Mouse (Mus musculus) left cerebral cortex, adult 9 months (tissue): ENCODE data around the gene Pctp.

Experiments used
- DNase-seq, 2 experiments: peaks; one replicate each; pipeline ENCODE4 v3.0.0; 2022; ENCODE audit warnings: low spot score in 2 of 2

Pctp gene

DNA sequence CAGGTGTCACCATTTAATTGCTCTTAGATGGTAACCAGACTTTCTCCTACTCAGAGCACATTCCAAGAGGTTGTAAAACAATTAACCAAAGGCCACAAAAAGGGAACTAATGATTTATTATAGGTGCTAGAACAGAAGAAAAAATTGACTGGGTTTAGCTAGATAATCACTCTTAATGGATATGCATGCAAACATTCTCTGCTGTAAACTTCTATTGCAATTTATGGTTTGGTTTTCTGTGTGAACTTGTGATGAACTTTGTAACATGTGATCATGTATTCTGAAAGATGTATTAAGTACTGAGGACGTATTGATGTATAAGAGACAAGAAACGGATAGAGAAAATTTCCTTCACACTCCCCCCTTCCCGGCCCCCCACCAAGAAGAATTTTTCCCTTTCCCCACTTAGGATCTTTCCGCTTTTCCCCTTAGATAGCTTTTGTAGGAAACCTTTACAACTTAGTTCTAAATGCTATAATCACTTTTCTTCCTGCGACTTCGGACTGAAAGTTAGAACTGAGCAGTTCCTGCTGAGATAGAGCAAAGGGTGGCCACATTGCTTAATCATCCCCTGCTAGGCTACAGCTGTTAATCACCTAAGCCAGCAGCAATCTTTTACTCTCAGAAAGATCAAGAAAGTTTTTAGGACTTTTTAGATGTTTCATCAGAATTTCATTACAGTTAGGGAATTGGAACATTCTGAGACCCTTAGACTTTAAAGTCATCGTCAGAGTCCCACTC lies 5.3 kb upstream of the Pctp start:
- DNase-seq, result no peak

DNA sequence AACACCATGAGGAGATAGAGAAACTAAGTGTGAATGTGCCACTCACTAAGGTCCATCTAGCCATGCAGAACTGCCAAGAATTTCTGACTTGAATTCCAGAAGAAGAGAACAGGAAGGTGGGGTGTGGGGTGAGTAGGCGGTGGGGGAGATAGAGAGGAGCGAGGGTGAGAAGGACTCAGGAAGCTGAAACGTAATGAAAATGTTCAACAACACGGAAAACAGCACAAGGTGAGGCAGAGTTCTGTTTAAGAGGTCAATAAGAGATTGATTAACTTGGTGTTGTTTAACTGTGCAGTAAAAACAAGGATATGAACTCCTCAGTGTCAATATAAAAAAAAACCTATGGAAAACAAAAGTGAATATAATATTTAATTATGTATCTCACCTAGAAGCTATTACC lies 3.4 kb upstream of the Pctp start:
- no peak for DNase-seq

DNA sequence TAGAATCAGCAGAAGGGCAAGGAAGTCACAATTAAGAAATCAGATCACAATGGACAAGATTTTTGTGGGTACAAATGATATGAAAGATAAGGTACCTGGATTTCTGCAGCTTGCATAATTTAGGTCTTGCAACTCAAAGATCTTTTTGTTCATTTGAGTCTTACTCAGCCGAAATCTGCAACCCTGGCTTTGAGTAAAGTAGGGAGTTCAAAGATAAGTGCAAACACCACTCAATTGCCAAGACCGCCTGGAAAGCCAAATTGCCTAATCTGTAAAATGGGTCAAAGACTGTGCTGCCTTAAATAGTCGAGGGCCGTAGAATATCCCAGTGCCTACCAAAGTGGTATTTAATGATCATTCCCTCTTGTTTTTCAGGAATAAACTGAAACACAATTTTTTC lies 692 bp upstream of the Pctp start:
- DNase-seq, result no peak

DNA sequence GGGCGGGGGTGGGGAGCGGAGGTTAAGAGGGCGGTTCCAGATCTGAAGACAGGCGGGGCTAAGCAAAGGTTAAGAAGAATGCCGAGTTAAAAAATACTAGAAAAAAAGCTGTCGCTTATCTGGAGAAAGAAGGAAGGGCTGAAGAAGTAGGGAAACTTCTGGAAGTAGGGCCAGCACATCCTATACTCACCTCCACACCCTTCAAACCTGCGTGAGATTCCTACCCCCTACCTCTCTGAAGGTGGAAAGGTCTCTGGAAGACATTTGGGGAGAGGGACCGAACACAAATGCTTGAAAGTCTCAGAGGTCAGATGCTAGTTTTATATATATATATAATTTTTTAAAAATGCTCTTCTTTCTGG lies 274 bp upstream of the Pctp start:
- no peak for DNase-seq

DNA sequence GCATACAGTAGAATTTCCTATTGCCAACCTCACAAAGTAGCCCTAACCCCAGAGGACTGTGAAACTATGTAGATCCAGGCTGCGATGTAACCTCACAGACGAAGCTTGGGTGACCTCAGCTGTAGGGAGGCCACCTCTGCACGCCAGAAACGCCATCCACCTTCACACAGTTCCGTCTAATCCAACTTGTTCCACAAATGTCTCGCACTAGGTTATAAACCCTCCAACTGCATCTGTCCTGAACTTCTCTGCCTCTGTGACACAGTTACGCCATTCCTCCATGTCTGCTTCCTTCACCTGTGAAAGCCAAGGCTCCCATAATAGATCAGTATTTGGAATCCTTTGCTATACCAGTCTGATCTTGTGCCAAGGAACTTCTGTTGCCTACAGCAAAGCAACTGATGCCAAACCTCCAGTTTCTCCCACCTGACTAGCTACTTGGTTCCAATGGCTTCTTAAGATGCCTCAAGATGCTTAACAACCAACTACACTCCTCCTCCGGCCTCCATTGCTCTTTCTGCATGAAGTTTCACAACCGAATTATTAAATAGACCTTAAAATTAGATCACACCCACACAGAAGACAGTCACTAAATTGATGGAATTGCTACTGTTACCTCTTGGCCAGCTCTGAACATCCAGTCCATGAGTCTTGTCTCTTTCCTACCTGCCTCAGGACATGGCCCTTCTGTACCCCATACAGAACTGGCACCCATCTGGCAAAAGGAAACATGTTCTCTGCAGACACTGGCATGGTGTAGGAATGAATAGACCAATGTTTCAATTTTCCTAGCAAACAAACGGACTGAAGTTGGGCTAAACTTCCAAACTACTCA lies 1.1 kb downstream of the Pctp start:
- DNase-seq, result no peak

DNA sequence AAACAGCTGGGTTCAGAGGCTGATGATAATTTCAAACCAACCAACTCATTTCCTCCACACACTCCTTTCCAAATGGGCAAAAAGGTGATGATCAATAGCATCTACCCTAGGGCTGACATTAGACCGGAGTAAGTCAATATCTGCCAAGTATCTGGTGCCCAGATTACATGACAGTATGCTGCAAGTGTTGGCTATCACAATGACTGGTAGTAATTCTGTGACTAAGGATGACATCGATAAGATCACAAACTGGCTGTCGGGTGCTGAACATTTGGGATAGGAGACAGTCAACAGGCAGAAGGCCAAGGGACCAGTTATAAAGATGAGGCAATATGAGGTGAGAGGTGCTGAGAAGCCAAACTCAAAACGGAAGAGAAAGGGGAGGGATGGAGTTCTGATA lies 2.0 kb downstream of the Pctp start:
- DNase-seq, result no peak

DNA sequence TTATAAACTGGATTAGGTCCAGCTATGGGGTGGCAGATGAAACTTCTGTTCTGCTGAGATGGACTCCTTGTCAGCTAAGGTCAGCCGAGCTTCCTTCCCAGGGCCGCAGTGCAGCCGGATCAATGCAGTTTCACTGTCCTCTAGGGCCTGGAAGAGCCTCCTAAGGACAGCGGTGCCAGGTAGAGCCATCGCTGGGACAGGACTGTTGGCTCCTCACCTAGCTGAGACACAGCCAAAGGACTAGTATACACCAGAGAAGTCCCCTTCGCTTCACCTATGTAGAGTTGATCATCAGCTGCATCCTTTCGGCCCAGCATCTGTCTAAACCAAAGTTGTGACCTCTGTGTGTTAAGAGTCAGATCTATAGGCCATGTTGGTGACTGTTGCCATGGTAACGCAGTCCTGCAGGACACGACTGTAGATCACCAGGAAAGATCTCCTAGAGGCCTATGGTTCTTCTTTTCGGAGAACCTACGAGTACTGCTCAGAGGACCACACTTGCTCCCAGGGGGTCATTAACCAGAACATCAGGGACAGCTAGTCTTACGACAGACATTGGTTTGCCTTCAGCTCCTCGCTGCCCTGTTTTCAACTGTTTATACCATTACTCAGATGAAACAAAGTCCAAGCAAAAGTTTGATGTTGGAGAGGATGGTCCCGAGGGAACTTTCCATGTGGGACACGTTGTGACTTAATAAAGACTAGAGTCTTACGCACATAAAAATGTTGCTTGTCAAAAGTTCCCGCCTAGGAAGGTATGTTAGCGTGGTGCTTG lies 3.5 kb downstream of the Pctp start:
- no peak for DNase-seq

DNA sequence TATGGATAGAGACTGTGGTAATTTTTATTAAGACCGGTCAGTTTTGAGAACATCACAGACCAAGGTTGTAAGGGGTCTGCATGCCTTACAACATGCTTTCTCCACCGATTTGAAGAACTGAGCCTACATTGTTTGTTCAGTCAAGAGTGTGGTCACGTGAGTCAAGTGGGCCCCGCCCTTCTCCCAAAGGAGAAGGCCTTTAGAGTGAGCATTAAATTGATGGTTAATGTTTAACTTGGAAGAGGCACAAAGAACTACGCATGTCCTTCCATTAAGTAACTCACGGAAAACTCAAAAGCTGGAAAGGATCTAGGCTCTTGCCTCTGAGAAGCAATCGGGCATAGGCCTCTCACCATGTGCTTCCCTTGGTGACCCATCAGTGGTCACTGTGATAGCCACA lies 5.8 kb downstream of the Pctp start:
- no peak for DNase-seq

DNA sequence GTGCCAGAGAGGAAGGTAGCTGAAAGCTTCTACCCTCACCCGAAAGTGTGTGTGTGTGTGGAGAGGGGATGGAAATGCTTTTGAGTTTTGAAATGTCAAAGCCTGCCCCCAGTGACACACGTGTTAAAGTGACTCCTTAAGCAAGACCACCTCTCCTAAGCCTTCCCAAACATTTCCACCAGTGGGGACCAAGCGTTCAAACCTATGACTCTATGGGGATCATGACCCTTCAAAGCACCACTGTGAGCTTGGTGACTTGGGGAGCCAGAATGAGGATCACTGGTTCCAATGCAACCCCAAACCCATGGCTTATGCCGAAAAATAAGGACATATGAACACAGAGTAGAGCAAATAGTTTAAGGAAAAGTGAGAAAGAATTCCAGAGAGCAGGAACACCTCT lies 6.3 kb downstream of the Pctp start:
- no peak for DNase-seq

DNA sequence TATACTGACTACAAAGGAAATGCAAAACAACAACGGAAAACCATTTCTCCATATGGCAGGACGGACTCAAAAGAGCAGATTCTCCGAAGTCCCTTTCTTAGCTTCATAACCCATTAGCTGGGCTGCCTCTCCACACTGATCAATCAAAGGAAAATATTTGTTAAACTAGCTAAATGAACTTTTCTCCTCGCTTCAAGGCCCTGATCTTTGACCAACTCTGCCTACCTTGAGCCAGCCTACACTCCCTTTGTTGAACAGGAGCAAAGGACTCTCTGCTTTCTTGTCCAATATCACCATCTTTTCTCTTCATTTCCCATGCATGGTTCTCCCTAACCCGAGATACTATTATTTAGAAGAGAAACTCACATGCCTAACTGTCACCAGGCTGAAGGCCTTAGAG lies 7.1 kb downstream of the Pctp start:
- DNase-seq, result no peak

DNA sequence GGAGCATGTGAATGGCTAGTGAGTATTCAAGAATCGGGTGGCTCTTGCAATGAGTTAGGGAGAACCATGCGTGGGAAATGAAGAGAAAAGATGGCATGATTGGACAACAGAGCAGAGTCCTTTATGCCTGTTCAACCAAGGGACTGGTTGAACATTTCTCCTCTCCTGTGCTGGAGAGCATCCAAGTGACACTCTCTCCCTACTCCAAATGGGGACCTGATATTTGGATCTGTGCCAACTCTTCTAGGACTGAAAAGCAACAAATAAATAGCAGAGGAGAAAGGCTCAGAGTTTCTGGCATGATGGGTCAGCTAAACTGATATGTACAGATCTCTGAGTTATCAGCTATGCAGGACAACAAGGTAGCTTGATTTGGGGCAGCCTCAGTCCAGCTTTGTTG lies 8.0 kb downstream of the Pctp start:
- no peak for DNase-seq

DNA sequence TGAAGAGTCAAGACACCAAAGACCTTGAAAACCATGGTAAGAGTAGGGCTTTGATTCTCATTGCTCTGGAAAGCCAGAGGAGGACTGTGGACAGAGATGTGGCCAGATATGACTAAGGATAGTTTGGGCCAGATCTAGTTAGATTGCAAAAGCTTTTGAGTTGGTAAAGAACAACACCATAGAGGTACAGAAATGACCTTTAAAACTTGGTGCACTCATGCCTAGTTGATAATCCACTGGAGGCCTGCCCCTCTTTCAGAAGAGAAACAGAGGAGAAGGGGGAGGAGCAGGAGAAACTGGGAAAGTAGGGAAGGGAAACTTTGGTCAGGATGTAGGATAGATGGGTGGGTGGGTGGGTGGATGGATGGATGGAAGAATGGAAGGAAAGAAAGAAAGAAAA lies 11.0 kb downstream of the Pctp start:
- no peak for DNase-seq

DNA sequence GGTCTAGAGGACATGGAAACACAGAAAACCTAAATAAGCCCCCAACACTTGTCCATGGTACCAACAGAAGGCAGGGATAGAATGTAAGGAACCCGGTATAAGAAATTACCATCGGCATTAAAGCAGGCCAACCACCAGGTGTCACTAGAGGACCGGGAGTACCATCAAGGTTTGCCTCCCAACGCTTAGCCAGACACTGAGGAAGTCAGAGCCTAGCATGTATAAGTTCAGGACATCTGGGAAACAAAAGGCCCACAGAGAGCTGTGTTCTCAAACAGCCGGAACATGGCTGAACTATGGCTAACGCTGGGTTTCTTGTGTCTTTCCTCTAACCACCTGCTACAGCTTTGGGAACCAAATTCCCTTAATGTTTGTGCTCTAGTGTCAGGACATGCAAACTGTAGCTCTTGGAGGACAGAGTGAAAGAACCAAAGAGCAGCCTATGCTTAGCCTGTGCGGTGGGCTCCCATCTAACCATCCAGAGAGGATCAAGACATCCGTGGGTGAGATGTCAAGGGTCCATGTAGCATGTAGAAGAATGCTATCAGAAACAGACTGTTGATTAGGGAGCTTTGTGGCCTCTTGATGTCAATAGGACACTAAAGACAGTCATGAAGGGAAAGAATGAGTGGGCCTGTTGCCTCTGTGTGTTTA lies 13.6 kb downstream of the Pctp start:
- peak in 1 of 2 experiments; percentile 62 for DNase-seq

DNA sequence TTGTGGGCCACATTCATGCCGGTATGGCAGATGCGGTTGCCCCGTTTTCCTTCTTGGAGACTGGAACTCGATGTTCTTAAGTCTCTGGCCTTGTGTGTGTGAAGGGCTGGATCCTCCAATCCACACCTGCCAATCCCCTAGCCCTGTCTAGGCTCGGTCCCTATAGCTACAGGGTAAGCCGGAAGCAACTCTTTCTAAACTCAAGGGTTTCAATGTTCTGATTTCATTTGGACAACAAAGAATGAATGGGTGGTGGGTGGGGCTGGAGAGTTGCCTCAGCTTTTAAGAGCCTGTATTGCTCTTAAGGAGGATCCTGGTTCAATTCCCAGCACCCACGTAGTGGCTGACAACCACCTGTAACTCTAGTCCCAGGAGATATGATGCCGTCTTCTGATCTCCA lies 16.2 kb downstream of the Pctp start:
- no peak for DNase-seq

DNA sequence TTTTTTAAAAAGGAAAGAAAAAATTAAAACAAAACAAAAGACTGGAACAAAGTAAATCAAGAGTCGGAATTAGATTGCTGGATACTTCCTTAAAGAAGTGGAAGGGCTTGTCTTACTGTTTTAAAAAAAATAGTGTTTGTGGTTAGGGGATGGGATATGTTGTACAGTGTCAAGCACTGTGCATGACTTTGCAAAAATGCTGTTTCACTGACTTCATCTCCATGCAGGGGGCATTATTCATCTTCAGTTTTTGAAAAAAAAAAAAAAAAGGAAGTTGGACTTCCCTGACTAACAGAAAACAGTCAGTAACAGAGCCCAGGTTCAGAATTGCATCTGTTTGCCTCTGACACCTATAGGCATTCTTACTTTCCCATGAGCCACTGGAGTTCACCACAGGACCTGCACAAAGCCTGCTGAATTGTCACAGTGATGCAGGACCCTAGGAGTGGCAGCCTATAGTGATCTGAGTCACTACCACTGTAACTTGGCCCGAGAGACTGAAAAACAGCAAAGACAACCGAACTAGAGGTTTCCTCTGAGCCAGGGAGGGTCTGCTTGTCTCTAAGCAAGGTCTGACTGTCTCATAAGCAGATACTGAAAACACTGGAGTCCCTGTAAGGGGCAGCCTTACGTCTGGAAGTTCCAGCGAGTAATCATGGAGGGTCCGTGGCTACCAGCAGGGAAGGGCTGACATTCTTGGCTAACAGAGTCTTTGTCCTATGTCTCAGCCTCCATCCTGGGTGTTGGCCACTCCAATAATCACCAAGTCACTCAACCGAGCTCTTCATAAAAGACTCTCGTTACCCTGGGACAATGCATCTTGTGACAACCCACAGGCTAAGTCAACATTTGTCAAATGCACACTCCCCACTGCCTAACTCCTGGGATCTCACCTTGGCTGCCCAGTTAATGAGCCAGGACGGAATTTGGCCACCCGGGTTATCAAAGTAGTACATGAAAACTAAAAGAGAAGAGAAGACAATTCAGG lies 17.2 kb downstream of the Pctp start:
- no peak for DNase-seq

DNA sequence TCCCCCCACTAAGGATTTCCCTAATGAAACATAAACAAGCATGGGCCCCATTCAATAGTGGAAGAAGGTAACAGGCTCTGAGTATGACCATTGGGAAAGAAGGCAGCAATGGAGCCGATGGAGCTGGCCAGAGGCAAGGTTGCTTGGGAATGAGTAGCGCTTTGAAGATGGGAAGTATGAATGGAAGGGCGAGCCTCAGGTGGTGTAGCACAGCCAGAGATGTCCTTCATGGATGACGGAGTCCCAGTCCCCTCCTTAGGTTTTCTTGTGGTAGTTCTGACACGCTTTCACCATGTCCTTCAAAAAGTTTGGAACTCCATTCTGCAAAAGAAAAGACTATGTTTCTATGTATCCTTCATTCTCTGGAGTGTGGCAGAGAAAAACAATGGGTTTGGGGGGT lies 18.3 kb downstream of the Pctp start:
- DNase-seq, result no peak

DNA sequence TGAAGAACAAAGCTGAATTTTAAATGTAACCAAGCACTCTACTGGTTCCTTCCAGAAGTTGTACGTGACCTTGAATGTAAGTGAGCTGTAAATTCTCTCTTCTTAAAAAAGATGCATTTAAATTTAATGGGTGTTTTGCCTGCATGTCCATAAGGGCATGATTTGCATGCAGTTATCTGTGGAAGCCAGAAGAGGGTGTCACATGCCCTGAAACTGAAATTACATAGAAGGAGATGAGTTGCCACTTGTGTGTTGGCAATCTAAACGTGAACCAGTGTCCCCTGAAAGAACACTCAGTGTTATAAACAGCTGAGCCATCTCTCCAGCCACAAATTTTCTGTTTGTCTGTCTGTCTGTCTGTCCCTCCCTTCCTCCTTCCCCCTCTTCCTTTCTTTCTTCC lies 19.8 kb downstream of the Pctp start:
- DNase-seq, result no peak

DNA sequence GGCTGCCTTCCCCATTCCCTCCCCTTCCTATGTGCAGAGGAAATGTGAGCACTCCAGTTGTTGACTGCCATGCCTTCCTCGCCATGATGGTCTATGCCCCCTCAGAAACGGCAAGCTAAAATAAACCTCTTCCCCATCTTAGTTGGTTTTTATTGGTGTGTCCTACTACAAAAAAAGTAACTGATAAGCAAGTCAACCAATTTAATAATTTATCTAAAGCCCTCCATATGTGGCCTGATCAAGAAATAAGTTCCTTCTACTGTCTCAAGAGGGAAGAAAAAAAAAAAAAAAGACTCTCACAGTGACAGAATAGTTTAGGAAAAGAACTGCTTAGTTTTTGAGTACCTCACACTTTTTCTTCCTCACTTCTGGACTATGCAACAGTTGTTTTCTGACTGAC lies 22.6 kb downstream of the Pctp start:
- DNase-seq, result no peak

DNA sequence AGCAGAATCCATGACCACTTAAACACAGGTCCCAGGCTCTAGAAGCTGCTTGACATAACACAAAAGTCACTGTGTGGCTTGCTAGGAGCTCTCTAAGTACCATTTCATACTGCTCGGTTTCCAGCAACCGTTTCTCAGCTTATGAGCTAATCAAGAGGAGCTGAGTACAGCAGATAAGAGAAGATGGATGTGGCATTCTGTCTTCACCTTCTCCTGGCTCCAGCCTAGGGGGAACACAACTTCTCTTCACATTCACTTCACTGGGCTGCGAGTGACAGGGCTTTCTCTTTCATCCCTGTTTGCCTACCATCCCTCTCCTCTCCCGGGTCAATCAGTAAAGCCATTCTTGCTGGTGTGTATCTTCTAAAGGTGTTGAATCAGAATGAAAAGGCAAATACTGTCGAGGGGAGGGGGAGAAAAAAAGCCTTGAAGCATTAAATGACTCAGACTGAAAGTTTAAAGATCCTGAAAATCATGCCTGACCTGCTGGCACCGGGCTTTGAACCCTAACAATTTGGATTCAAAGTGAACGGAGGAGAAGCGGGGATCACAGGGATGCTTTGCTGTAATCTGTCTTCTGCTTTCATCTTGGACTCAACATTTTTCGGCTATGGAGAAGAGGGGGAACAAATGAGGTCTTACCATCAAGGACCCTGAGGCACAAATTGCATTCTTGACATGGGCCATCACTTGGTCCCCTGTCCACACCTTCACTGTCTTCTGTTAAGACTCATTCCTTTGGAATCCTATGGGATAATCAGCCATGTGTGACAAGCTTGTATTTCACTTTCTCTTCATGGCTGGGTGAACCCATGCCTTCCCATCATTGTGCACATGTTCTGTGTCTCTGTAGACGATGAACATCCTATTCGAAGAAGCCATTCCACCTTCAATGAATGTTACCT lies 23.5 kb downstream of the Pctp start:
- no peak for DNase-seq

DNA sequence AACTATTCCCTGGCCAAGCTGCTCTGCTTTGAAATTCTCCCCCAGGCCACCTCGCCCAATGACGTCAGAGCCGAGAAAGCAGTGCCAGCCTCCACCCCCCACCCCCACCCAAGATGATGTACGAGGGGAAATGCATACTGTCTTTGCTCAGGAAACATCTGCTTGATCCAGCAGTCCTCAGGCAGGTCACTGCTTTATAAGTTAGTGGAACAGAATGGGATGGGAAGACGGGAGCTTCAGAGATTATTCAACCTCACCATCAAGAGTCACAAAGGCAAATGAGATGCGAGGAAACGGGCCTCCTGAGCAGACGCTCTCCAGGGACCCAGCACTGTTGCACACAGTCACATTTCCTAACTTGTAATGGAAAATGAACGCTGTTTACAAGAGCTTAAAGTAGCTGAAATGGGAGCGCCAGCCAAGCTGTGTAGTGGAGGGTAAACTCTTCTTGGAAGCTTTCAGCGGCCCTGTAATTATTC lies 24.3 kb downstream of the Pctp start:
- no peak for DNase-seq
